Mouse (Mus musculus) spleen, adult 2 months (tissue): ENCODE measurements around the gene Rabep1. TPM values are rescaled to one million over a fixed set of nuclear protein-coding genes. Genes with fewer than 3 reads are reported as not detected.

ENCODE experiments used
- DNase-seq, 2 experiments: peaks; one replicate each; pipeline versions ENCODE4 v3.0.0 to v3.0.0-alpha.2; 2012 to 2021; ENCODE audit warnings: low spot score in 2 of 2, low read depth in 1 of 2
- H3K27ac ChIP-seq: fragments of 200-500 bp; 2 replicates; pipeline ENCODE4 v1.5.1; 2012; ENCODE audit warnings: low read length, inconsistent platforms; ENCODE audit not compliant: insufficient read depth
- H3K27me3 ChIP-seq: fragments of 200-500 bp; 2 replicates; pipeline ENCODE4 v1.6.1; 2012; ENCODE audit warnings: mild to moderate bottlenecking, moderate library complexity, low read length, inconsistent platforms; ENCODE audit not compliant: control insufficient read depth, insufficient read depth
- H3K36me3 ChIP-seq: fragments of 200-500 bp; 2 replicates; pipeline ENCODE4 v1.6.1; 2012; ENCODE audit warnings: mild to moderate bottlenecking, low read length, inconsistent platforms; ENCODE audit not compliant: control insufficient read depth, insufficient read depth
- H3K4me1 ChIP-seq: fragments of 200-500 bp; 2 replicates; pipeline ENCODE4 v1.6.1; 2011; ENCODE audit warnings: inconsistent platforms; ENCODE audit not compliant: control insufficient read depth, insufficient read depth, insufficient read length
- H3K4me3 ChIP-seq: fragments of 200-500 bp; 2 replicates; pipeline ENCODE4 v1.5.1; 2011; ENCODE audit warnings: mild to moderate bottlenecking, inconsistent platforms; ENCODE audit not compliant: insufficient read depth, insufficient read length; ENCODE audit errors: extremely low read depth
- CTCF ChIP-seq: fragments of 200-500 bp; IDR thresholded peaks from 2 replicates; pipeline ENCODE4 v1.5.1; 2011; ENCODE audit warnings: mild to moderate bottlenecking, inconsistent platforms; ENCODE audit not compliant: insufficient read depth, insufficient read length, insufficient replicate concordance; ENCODE audit errors: extremely low read depth
- POLR2A ChIP-seq: fragments of 200-500 bp; IDR thresholded peaks from 2 replicates; pipeline ENCODE4 v1.6.1; 2011; ENCODE audit warnings: low read depth, low read length, inconsistent platforms
- WGBS: fragments of 180-500 bp; shearing (Covaris S2); methylation state at CpG from one replicate; pipeline ENCODE4 v1.1.7; 2018; 5-methylcytosine and 5-hydroxymethylcytosine counted together
- polyA plus RNA-seq: library from polyadenylated mRNA; depleted of rRNA; stranded (reverse); fragments of >200 nt; gene quantifications from 2 replicates; pipeline ENCODE4 v1.2.3, GENCODE M21; 2012

Gene Rabep1
- polyA plus RNA-seq, 1 experiment, result 2.3 TPM

DNA sequence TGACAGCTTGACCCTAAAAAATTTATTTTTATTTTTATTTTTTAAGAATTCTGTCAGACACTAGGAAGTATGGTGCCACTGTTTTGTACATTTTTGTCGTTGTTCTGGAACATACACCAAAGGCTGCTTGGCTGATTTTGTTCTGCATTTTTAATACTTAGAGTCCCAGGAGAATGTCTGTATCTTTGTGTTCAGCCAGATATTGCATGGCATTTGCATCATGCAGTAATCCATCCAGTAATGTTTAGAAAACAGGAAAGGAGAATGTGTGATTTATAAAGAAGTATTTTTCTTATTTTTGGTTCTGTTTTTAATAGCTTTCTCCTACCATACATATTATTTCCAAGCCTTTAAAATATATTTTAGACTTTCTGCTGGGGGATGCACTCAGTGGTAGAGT is 67.3 kb downstream of the Rabep1 start:
- Histone ChIP-seq H3K4me1 (no peaks in the 10 kb centered on the region), H3K36me3 (peaks cover 13% of the 10 kb centered on the region), H3K27me3 (no peaks in the 10 kb centered on the region), H3K4me3 (no peak overlapping the region), H3K27ac (no peak overlapping the region)
- no peak for DNase-seq
- TF ChIP-seq CTCF (no peak), POLR2A (no peak)
- 44% methylated on average over 1 of the region's 1 CpGs for WGBS

DNA sequence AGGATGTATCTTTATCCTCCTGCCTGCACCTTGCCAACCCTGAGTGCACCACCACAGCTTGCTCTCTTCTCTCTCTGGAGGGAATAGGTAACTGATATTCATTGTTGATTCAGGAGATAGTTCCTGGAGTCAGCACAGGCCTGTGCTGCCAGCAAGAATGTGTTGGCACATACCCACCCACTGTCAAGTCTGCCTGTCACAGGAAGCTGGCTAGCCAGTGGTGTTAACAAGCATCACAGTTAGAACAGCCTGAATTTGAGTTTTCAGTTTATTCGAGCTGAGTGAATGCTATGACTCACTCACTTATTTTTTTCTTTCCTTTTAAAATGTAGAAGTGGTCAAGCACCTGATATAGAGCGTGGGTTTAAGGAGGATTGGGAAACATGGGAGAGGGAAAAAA is 73.3 kb downstream of the Rabep1 start:
- DNase-seq, result no peak
- TF ChIP-seq POLR2A (no peak), CTCF (no peak)
- H3K36me3 ChIP-seq, result peaks cover 19% of the 10 kb centered on the region
- H3K4me1 ChIP-seq, result no peaks in the 10 kb centered on the region
- no peaks in the 10 kb centered on the region for H3K27me3 ChIP-seq
- WGBS, result 70% methylated on average over 2 of the region's 2 CpGs
- no peak overlapping the region for H3K4me3 ChIP-seq
- H3K27ac ChIP-seq, result no peak overlapping the region

- Histone ChIP-seq H3K4me1 (no peaks in the 10 kb centered on the region), H3K4me3 (no peak overlapping the region), H3K27me3 (no peaks in the 10 kb centered on the region), H3K36me3 (peaks cover 26% of the 10 kb centered on the region), H3K27ac (no peak overlapping the region)
- DNase-seq, result no peak
- WGBS, result 91% methylated on average over 4 of the region's 4 CpGs
- TF ChIP-seq CTCF (no peak), POLR2A (no peak)
Measured at GRCm38 (mm10) chr11:70919524-70919923, 74.9 kb downstream of the Rabep1 start.

DNA sequence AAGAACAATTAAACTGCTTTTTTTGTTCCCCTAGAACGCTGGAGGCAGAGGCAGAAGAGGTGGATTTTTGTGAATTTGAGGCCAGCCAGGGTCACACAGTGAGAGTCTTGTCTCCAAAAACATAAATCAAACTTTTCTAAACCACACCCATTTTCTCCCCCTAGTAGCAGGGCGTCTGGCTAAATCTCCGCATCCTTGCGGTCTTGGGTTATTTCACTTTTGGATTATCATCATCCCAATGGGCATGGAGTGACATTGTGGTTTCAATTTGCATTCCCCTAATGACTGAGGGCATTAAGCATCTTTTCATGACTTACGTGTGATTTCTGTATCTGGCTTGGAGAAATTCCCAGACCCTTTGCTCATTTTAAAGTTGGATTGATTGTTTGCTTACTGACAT is 86.9 kb downstream of the Rabep1 start:
- TF ChIP-seq POLR2A (no peak), CTCF (no peak)
- H3K36me3 ChIP-seq, result peaks cover 24% of the 10 kb centered on the region
- no peaks in the 10 kb centered on the region for H3K27me3 ChIP-seq
- WGBS, result 94% methylated on average over 5 of the region's 5 CpGs
- no peak overlapping the region for H3K4me3 ChIP-seq
- H3K27ac ChIP-seq, result no peak overlapping the region
- no peak for DNase-seq
- no peaks in the 10 kb centered on the region for H3K4me1 ChIP-seq

DNA sequence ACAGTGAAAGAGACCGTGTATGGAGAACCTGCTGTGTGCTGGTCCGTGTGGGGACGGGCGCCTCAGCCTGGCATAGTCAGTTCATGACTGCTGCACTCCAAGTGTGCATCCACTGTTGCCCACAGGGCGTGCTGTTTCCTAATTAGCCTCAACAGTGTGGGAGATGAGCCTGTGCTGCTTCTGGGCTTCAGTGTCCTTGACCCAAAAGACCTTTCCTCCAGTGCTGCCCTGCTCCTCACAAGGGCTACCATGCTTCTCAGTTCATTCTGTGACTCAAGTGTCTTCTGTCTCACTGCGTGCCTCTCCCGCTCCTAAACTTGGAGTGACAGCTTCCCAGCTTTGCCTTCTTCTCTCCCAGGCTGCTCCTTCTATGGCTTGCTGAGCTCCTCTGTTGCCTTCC is 90.7 kb downstream of the Rabep1 start:
- no peak for DNase-seq
- 94% methylated on average over 7 of the region's 7 CpGs for WGBS
- H3K27me3 ChIP-seq, result no peaks in the 10 kb centered on the region
- no peak overlapping the region for H3K27ac ChIP-seq
- no peak overlapping the region for H3K4me3 ChIP-seq
- H3K4me1 ChIP-seq, result no peaks in the 10 kb centered on the region
- no peak for TF ChIP-seq POLR2A
- TF ChIP-seq CTCF, result no peak
- H3K36me3 ChIP-seq, result peaks cover 39% of the 10 kb centered on the region

- no peak for TF ChIP-seq CTCF
- no peak for TF ChIP-seq POLR2A
- no peaks in the 10 kb centered on the region for H3K27me3 ChIP-seq
- no peak overlapping the region for H3K27ac ChIP-seq
- no peak for DNase-seq
- H3K36me3 ChIP-seq, result peaks cover 54% of the 10 kb centered on the region
- H3K4me1 ChIP-seq, result no peaks in the 10 kb centered on the region
- 91% methylated on average over 1 of the region's 1 CpGs for WGBS
- no peak overlapping the region for H3K4me3 ChIP-seq
Measured at GRCm38 (mm10) chr11:70942596-70942995, 98.0 kb downstream of the Rabep1 start.

GRCm38 (mm10) chr11:70943651-70944050 is 99.1 kb downstream of the Rabep1 start:
- Histone ChIP-seq H3K27me3 (no peaks in the 10 kb centered on the region), H3K36me3 (peaks cover 54% of the 10 kb centered on the region), H3K4me3 (no peak overlapping the region), H3K4me1 (no peaks in the 10 kb centered on the region), H3K27ac (no peak overlapping the region)
- 97% methylated on average over 7 of the region's 7 CpGs for WGBS
- TF ChIP-seq POLR2A, result no peak
- DNase-seq, result no peak
